ENCODE assay signal across 23 mouse cellular contexts in genomic region chr14:77638148-77638547, GRCm38 (mm10).
DNase-seq lines count a peak whose midpoint lies in the region; ATAC-seq and TF ChIP-seq lines count a peak whose summit lies in the region.
"Had no signal": no experiment of that assay in that cellular context is flagged by ENCODE, and none has a peak within 500 bp of the region (broad histone marks: within the 10 kb centered on the region; RNA-seq: fewer than 3 reads in every experiment).

No protein-coding gene starts in this region.

- no peak for TF ChIP-seq EP300 in heart, adult 2 months (IDR thresholded peaks at IDR 0.05; ENCODE audit: insufficient read depth, low read depth, low read length)

- H3K4me1 ChIP-seq in heart, adult 2 months (ENCODE audit: control insufficient read depth, insufficient read depth, low read length) = peaks cover 1% of the 10 kb centered on the region; the same call in 1 of the 2 replicates
- H3K4me1 ChIP-seq in limb, embryonic 12.5 days (replicated peaks) = peaks cover 21% of the 10 kb centered on the region
- H3K4me1 ChIP-seq in limb, embryonic 14.5 days (ENCODE audit: control insufficient read depth, insufficient read depth, low read length) = 0 out of 2 replicates have a peak, but pooled peaks cover 3% of the 10 kb centered on the region
- H3K4me1 ChIP-seq in kidney, adult 2 months (ENCODE audit: control insufficient read depth, insufficient read depth, low read length) = no peaks in the 10 kb centered on the region

- no peaks in the 10 kb centered on the region; the same call in 1 of the 2 replicates for H3K27me3 ChIP-seq in heart, adult 2 months (ENCODE audit: control insufficient read depth, insufficient read depth, low read length)
- no peaks in the 10 kb centered on the region for H3K27me3 ChIP-seq in limb, embryonic 12.5 days
- no peaks in the 10 kb centered on the region for H3K27me3 ChIP-seq in limb, embryonic 14.5 days (ENCODE audit: control insufficient read depth, insufficient read depth, low read length)
- no peaks in the 10 kb centered on the region; the same call in 1 of the 2 replicates for H3K27me3 ChIP-seq in kidney, adult 2 months (replicated peaks; ENCODE audit: control insufficient read depth, insufficient read depth, low read length)
- H3K27me3 ChIP-seq: embryonic facial prominence, embryonic 12.5 days; embryonic facial prominence, embryonic 15.5 days; forebrain, embryonic 12.5 days had no signal

- H3K4me3 ChIP-seq in heart, adult 2 months = no peak overlapping the region
- H3K4me3 ChIP-seq in limb, embryonic 12.5 days (replicated peaks) = no peak overlapping the region
- H3K4me3 ChIP-seq in limb, embryonic 14.5 days (replicated peaks; ENCODE audit: low read length) = no peak overlapping the region
- H3K4me3 ChIP-seq in kidney, adult 2 months (ENCODE audit: insufficient read depth, low read depth, low read length) = no peak overlapping the region
- H3K4me3 ChIP-seq: embryonic facial prominence, embryonic 12.5 days; embryonic facial prominence, embryonic 15.5 days; erythroblast, embryonic 14.5 days; forebrain, embryonic 10.5 days; forebrain, embryonic 12.5 days had no signal

- TF ChIP-seq CTCF in heart, adult 2 months (IDR thresholded peaks at IDR 0.05) = no peak
- TF ChIP-seq CTCF in kidney, adult 2 months (conservative IDR thresholded peaks at IDR 0.05; ENCODE audit: insufficient read depth, insufficient read length, low read depth, low read length) = no peak

- WGBS in heart, adult 2 months = 75% methylated on average over 3 of the region's 3 CpGs
- WGBS in limb, embryonic 12.5 days = 64% methylated on average over 3 of the region's 3 CpGs
- 56% methylated on average over 3 of the region's 3 CpGs for WGBS in limb, embryonic 14.5 days
- WGBS in kidney, adult 2 months = 79% methylated on average over 3 of the region's 3 CpGs

- ATAC-seq in limb, embryonic 12.5 days (ENCODE audit: insufficient number of reproducible peaks, insufficient read depth, low FRiP score, low TSS enrichment, low read depth) = no peak
- ATAC-seq in limb, embryonic 14.5 days (ENCODE audit: low FRiP score, low read depth) = peak; percentile 60
- ATAC-seq: forebrain, embryonic 14.5 days; forebrain, embryonic 16.5 days had no signal

- DNase-seq in heart, adult 11 months = peak; percentile 55
- DNase-seq in heart, adult 2 months = no peak
- peak; percentile 48 for DNase-seq in limb, embryonic 14.5 days (ENCODE audit: low spot score)
- no peak for DNase-seq in left cerebral cortex, postnatal 10 days (ENCODE audit: extremely low spot score in 1 of 2, low spot score in 2 of 2)
- no peak for DNase-seq in kidney, adult 2 months
- DNase-seq: adrenal gland, adult 2 months; adrenal gland, postnatal 10 days; adrenal gland, postnatal 25 days; cerebellum, adult 11 months; cerebellum, adult 18-20 months; cerebellum, adult 8-10 months; cerebellum, adult 9-11 months; cerebellum, postnatal 14 days; cerebellum, postnatal 36 days; embryo, embryonic 11 days had no signal

- no peaks in the 10 kb centered on the region for H3K36me3 ChIP-seq in heart, adult 2 months (ENCODE audit: control insufficient read depth, insufficient read depth, low read length)
- H3K36me3 ChIP-seq in limb, embryonic 12.5 days = no peaks in the 10 kb centered on the region
- no peaks in the 10 kb centered on the region for H3K36me3 ChIP-seq in limb, embryonic 14.5 days (ENCODE audit: control insufficient read depth, insufficient read depth, low read length)
- no peaks in the 10 kb centered on the region for H3K36me3 ChIP-seq in kidney, adult 2 months (ENCODE audit: control insufficient read depth, insufficient read depth, low read length)
- H3K36me3 ChIP-seq: embryonic facial prominence, embryonic 12.5 days; embryonic facial prominence, embryonic 15.5 days; forebrain, embryonic 10.5 days; forebrain, embryonic 12.5 days had no signal

- intact Hi-C loops in heart, adult 2 months (cut with DNase I) = no loop called here
- intact Hi-C loops in left cerebral cortex, postnatal 10 days (cut with DNase I) = no loop called here

- no peaks in the 10 kb centered on the region for H3K79me2 ChIP-seq in heart, adult 2 months (replicated peaks; ENCODE audit: control insufficient read depth, insufficient read depth, low read length)

- H3K27ac ChIP-seq in heart, adult 2 months = no peak overlapping the region
- H3K27ac ChIP-seq in limb, embryonic 12.5 days = 0 out of 2 replicates have a peak overlapping the region, but pooled peaks have one; percentile 5
- no peak overlapping the region for H3K27ac ChIP-seq in limb, embryonic 14.5 days (replicated peaks; ENCODE audit: low read depth, low read length)
- H3K27ac ChIP-seq in kidney, adult 2 months (ENCODE audit: insufficient read depth, low read depth, low read length) = no peak overlapping the region
- H3K27ac ChIP-seq: embryonic facial prominence, embryonic 12.5 days; embryonic facial prominence, embryonic 15.5 days; forebrain, embryonic 10.5 days; forebrain, embryonic 12.5 days had no signal

- H3K9ac ChIP-seq in heart, adult 2 months (ENCODE audit: low read depth, low read length) = no peak overlapping the region
- no peak overlapping the region for H3K9ac ChIP-seq in limb, embryonic 12.5 days (replicated peaks)
- no peak overlapping the region for H3K9ac ChIP-seq in limb, embryonic 14.5 days (ENCODE audit: low read depth, low read length, severe bottlenecking)
- H3K9ac ChIP-seq: embryonic facial prominence, embryonic 12.5 days; embryonic facial prominence, embryonic 15.5 days; forebrain, embryonic 12.5 days had no signal

- TF ChIP-seq POLR2A in heart, adult 2 months (IDR thresholded peaks at IDR 0.05; ENCODE audit: insufficient read depth, low read depth, low read length) = no peak
- no peak for TF ChIP-seq POLR2A in limb, embryonic 14.5 days (IDR thresholded peaks at IDR 0.05; ENCODE audit: borderline replicate concordance, extremely low read depth, insufficient read depth, insufficient read length)
- TF ChIP-seq POLR2A in kidney, adult 2 months (IDR thresholded peaks at IDR 0.05; ENCODE audit: low read depth, low read length) = no peak

- no peak overlapping the region for H3K4me2 ChIP-seq in limb, embryonic 12.5 days
- H3K4me2 ChIP-seq in limb, embryonic 14.5 days (replicated peaks; ENCODE audit: low read depth, low read length, severe bottlenecking) = no peak overlapping the region
- H3K4me2 ChIP-seq: embryonic facial prominence, embryonic 12.5 days; embryonic facial prominence, embryonic 15.5 days; forebrain, embryonic 12.5 days had no signal

- no peaks in the 10 kb centered on the region for H3K9me3 ChIP-seq in limb, embryonic 12.5 days
- H3K9me3 ChIP-seq in limb, embryonic 14.5 days (ENCODE audit: control insufficient read depth, low read length) = no peaks in the 10 kb centered on the region
- H3K9me3 ChIP-seq: embryonic facial prominence, embryonic 12.5 days; embryonic facial prominence, embryonic 15.5 days; forebrain, embryonic 10.5 days; forebrain, embryonic 12.5 days had no signal

Comparison
In these comparisons a context has a peak if more than half of its experiments do, and no peak if none do; other contexts are left out.
1. DNase-seq: peak in heart, adult 11 months (single experiment) and limb, embryonic 14.5 days (single experiment); none in heart, adult 2 months (0 of 2), left cerebral cortex, postnatal 10 days (0 of 2) and kidney, adult 2 months (single experiment).